Mouse (Mus musculus) heart, postnatal 25 days (tissue): ENCODE measurements at regions not wholly inside any gene's neighbourhood (a gene's known extent, or its start where the extent isn't known, plus 50 kb on each side); places are given as distances from the start of the nearest gene placed in this dataset.
"Not testable (repeated sequence)": the region's sequence is repeated elsewhere in the genome, so short reads cannot be mapped to it uniquely, and the experiment has no call there.

Source experiments
- DNase-seq: peaks from one replicate; pipeline ENCODE4 v3.0.0; 2022; ENCODE audit warnings: low spot score
- intact Hi-C: fragments of 180-260 bp; cut with DNase I; formaldehyde crosslinking; loops from one replicate; pipeline ENCODE4 v1.15.1; 2025

DNA sequence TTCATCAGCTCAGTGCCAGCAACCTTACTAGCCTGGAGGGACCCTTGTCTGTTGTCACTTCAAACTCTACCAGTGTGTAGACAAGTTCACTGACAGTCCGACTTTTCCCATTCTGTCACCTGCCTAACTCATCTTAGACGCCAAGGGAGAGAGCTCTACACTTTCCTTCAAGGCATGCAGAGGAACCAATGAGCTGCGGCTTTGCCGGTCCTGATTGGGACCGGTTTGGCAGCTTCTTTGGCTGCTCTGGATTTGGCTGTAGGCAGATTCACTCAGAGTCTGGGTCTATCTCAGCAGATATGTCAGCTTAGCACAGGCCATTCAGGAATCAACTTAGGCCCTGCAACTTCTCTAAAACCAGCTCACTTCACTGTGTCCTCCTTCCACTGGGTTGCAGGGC is 264.3 kb downstream of the 1810013L24Rik start:
- intact Hi-C loops = no loop called here
- no peak for DNase-seq

DNA sequence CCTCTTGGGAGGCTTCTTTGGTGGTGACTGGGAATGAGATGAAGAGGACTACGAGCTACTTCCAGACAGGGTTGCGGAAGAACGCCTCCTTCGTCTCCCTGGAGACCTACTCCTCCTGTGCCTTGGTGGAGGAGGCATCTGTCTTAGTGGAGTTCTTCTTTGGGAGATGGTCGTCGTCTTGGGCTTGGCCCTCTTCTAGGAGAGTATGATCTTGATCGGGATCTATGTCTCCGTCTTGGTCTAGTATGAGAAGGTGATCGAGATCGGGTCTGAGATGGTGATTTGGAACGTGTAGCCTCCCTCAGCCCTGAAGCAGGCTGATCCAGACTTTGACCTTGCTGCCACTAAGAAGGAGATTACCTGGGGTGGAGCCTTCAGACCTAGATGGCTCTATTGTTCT is 276.3 kb downstream of the 1810013L24Rik start:
- intact Hi-C loops = no loop called here
- no peak for DNase-seq

DNA sequence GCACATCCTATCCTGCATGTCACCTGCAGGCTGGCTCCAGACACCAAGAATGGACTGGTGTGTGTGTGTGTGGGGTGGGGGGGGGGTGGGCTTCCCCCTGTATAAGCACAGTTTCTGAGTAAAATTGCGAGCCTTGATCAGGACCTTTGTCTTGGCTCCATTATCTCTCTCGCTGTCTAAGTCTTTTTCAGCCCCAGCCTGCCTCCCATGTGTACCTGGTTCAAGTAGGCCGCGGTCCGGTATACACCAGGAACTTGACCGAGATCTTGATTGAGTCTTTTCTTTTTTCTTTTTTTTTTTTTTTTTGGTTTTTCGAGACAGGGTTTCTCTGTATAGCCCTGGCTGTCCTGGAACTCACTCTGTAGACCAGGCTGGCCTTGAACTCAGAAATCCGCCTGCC is 276.8 kb downstream of the 1810013L24Rik start:
- intact Hi-C loops, DNase-seq: not testable (repeated sequence)

GRCm38 (mm10) chr16:9113801-9114200 is 283.9 kb downstream of the 1810013L24Rik start:
- DNase-seq = no peak
- intact Hi-C loops = no loop called here

- intact Hi-C loops = no loop called here
- no peak for DNase-seq
Observed at GRCm38 (mm10) chr16:9115548-9115947, 285.6 kb downstream of the 1810013L24Rik start.

GRCm38 (mm10) chr16:9121581-9121980 is 291.7 kb downstream of the 1810013L24Rik start:
- intact Hi-C loops = no loop called here
- no peak for DNase-seq

DNA sequence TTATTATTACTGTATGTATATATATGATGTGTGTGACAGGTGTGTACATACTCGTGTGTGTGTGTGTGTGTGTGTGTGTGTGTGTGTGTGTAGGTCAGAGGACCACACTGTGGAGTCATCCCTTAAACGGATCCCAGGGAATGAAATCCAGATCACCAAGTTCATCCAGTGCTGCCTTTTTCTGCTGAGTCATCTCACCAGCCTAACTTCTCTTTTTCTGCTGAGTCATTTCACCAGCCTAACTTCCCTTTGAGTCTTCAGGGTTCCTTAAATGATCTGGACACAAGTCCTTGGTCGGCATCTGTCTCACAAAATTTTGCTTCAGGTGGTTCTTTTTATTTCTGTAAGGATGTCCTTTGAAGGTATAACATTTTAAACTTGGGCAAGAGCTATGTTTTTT is 302.2 kb downstream of the 1810013L24Rik start:
- intact Hi-C loops = no loop called here
- no peak for DNase-seq

DNA sequence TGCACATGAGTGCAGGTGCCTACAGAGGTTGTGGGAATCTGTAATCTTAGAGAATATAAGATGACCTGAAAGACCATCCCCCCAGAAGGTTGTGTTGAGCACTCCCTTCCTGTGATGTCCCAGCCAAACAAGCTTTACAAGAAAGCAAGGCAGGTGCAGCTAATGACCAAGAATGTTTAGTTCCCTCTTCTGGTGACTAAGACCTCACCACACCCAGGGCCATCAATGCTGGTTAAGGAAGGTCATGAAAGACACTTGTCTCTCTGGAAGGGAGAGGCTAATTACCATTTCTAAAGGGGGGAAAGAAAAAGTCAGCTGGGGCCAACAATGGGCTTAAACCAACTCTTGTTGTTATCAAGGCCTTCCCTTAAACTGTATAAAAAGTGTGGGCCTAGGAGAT is 302.9 kb downstream of the 1810013L24Rik start:
- no peak for DNase-seq
- intact Hi-C loops = no loop called here

- intact Hi-C loops = no loop called here
- DNase-seq = no peak
Observed at GRCm38 (mm10) chr16:9135377-9135776, 305.5 kb downstream of the 1810013L24Rik start.

DNA sequence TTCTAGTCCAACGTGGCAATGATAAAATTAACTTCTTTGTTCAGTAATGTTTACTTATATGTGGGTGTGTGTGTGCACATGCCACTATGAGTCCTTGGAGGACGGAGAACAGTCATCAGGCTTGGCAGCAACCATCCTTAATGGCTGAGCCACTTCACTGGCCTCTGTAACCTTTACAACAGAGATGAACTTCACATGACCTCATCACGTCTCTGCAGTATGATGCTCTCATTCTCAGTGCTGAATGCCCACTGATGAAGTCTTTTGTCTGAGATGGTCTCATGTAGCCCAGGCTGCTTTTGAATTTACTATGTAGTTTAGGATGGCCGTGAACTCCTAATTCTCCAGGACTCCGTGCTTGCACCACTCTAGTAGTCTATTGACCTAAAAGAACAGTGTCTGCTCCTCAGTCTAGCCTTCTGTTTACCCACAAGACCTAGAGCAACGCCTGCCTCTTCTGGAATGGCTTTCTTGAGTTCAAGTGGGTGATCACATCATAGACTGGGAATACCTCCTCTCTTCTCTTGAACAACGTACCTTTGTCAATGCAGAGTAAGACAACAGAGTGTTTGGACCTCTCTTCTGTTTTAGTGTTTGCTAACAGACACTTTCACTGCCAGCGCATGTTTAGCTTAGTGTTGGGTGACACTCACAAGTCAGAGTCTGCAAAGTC is 308.8 kb downstream of the 1810013L24Rik start:
- intact Hi-C loops = no loop called here
- no peak for DNase-seq

- no peak for DNase-seq
- intact Hi-C loops = no loop called here
Observed at GRCm38 (mm10) chr16:9139405-9139804, 309.5 kb downstream of the 1810013L24Rik start.

- DNase-seq = no peak
- intact Hi-C loops = no loop called here
Observed at GRCm38 (mm10) chr16:9149209-9150135, 319.6 kb downstream of the 1810013L24Rik start.

GRCm38 (mm10) chr16:9151936-9152335 is 322.0 kb downstream of the 1810013L24Rik start:
- intact Hi-C loops = no loop called here
- no peak for DNase-seq

DNA sequence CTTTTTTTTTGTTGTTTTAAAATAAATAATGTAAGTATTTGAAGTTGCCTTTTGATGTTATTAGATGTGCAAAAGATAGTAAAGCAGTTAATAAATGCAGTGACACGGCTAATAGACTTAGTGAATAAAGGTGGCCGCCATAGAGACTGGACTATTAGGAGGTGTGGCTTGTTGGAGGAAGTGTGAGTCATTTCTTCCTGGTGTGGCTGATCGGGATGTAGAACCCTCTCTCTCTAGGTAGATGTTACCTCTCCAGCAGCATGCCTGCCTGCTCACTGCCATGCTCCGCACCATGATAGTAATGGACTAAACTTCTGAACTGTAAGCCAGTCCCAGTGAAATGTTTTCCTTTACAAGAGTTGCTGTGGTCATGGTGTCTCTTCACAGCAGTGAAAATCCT is 323.6 kb downstream of the 1810013L24Rik start:
- DNase-seq = no peak
- intact Hi-C loops = no loop called here

DNA sequence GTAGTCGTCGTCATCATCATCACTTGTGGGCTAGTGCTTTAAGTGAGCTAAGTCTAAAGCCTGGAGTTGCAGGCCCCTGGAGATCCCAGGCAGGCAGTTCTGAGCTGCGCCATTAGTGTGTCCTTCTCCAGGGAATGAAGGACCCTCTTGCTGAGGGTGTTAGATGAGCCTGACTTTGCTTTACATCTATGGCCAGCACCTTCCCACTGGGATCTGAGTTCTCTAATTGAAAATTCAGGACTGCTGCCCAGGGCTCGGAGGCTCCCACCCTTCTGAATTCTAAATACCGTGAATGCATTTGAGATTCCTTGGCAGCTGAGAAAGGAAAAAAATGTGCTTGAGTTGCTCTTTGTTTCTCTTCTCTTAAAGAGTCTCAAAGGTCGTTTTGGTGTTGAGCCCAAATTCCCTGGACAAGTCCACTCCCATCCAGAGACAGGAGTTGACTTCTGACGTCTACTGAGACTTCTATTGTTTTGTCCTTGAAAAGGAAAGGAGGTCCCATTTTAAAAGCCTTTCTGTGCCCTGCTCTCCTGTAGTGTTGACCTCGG is 335.9 kb downstream of the 1810013L24Rik start:
- intact Hi-C loops = no loop called here
- no peak for DNase-seq

- no peak for DNase-seq
- intact Hi-C loops = no loop called here
Observed at GRCm38 (mm10) chr16:9176402-9176801, 346.5 kb downstream of the 1810013L24Rik start.

DNA sequence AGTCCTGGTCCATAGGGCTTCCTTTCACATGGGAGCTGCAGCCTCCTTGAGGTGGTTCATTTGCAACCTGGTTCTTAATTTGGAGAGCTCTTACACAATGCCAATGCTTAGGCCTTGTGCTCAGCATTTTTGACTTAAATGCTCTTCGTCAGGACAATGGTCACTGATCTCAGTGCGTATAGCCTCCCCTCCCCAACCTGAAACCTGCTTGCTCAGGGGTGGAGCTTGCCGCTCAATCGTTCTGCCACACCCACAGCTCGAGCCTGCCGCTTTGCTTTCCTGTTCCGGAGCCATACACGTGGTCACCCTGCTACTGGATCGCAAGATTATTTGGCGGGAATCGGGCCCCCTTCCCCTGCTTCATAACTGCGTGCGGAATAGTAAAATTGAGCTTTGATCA is 365.9 kb downstream of the 1810013L24Rik start:
- DNase-seq = no peak
- intact Hi-C loops = no loop called here

DNA sequence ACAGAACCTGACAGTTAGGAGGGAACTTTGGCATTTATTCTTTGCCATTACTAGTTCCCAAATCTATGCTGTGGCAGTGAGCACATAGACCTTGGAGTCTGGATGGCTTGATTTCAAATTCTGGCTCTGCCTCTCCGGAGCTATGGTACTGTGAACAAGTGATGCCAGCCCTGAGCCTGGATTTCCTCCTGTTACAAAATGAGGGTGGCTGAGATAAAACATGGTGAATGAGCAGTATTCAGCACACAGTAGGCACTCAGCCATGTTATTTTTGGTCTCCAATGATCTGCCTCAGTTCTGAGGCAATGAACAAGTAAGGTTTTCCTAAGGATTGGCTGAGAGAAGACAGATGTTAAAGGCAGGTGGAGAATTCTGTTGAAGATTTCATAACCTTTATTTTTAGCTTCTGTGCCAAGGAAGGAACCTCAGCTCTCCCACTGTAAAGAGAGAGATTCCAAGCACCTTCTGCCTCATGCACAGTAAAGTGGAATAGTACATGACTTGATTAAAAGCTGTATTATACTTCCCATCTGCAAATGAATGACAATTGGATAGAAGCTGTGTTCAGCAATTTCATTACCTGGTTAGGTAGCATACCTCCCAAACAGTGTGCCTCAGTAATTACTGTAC is 369.1 kb downstream of the 1810013L24Rik start:
- intact Hi-C loops = no loop called here
- no peak for DNase-seq

- intact Hi-C loops = no loop called here
Observed at GRCm38 (mm10) chr16:9208602-9209001, 378.7 kb downstream of the 1810013L24Rik start.

DNA sequence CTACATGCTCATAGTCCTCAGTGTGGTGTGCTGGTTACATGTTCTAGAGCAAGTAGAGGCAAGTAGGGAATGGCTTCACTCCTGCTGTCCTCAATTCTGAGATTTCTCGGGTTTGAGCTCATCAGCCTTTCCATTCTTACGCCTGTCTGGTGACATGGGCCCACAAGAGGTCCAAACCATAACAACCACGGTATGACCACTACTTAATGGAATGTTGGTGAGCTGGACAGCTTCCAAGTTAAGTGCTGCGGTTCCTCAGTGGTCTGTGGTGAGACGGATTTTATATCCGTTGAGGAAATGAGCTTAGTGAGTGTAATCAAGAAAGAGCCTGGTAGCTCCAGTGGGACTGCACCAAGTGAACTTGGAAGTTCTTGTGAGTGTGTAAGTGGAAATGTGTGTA is 381.6 kb downstream of the 1810013L24Rik start:
- no peak for DNase-seq
- intact Hi-C loops = no loop called here

More at GRCm38 (mm10) chr16:9208602-9209001, 378.7 kb downstream of the 1810013L24Rik start:
- no peak for DNase-seq

DNA sequence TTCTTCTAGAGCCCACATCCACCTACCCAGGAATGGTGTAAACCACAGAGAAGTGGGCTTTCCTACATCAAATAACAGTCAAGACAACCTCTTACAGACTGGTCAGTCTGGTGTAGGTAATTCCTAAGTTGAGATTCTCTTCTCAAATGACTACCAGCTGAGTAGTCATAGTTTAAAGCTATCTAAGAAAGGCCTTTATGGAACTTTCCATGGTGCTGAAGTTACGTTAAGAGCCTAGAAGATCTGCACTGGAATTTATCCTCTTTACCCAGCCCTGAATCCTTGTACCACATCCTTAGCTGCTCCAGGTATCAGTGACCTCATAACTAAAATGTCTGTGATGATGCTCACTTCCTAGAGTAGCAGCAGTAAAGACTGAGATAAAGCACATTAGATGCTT is 385.2 kb downstream of the 1810013L24Rik start:
- no peak for DNase-seq
- intact Hi-C loops = no loop called here
